Mouse (Mus musculus) CD4-positive, CD25-positive, alpha-beta regulatory T cell, adult 9 weeks (primary cell): Measurements from ENCODE around the gene Rhox3a2. TPM values are rescaled to one million over a fixed set of nuclear protein-coding genes. Genes with fewer than 3 reads are reported as not detected.

ENCODE experiments used
- polyA plus RNA-seq: library from polyadenylated mRNA; unstranded; fragments of 100-300 nt; shearing (Covaris generic); gene quantifications from one replicate; pipeline ENCODE4 v1.2.1, GENCODE M21; 2017

Gene Rhox3a2
- not detected for polyA plus RNA-seq

GRCm38 (mm10) chrX:37379728-37380127 is at the start of gene Rhox3a2:
Rhox3a2 (plus strand) TSS chrX:37380028.

GRCm38 (mm10) chrX:37390548-37390947 is 10.7 kb downstream of the Rhox3a2 start, which contains the start of gene Rhox4a2:
Rhox4a2 (plus strand) TSS chrX:37390848.

DNA sequence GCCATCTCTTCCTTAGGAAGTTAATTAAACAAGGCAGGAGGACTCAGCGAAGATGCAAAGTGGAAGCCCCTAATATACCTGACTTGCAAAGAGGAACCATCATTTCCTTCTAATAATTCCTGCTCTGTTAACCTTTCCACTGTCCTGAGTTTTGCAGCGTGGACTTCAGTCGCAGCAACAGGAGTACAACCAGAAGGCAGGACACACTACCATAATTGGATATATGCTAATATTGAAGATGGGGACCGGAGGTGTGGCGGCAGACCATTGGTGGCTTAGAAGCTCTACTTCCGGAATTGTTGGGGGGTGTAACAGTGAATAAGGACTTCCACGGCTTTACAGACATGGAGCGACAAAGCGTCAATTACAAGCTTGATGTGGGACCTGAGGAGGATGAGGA is 31.9 kb downstream of the Rhox3a2 start, which contains the start of gene Rhox2b:
Gene Rhox2b, plus strand, starts transcription at position 301 of the 400 bp plus-strand sequence.

GRCm38 (mm10) chrX:37432194-37432593 is 52.4 kb downstream of the Rhox3a2 start, which contains the start of gene Rhox4b:
Rhox4b (plus strand) TSS chrX:37432494.

Other genes starting within 250 kb of the Rhox3a2 start
- gene Akap14, start 211.2 kb upstream of the Rhox3a2 start, polyA plus RNA-seq = not detected
- 288 TPM for gene Ndufa1, start 188.9 kb upstream of the Rhox3a2 start, polyA plus RNA-seq
- gene Rnf113a1, start 188.8 kb upstream of the Rhox3a2 start, polyA plus RNA-seq = 14.2 TPM
- gene Gm9, start 169.0 kb upstream of the Rhox3a2 start, polyA plus RNA-seq = not detected
- gene Rhox1, start 157.8 kb upstream of the Rhox3a2 start, polyA plus RNA-seq = not detected
- not detected for gene Rhox2a, start 135.1 kb upstream of the Rhox3a2 start, polyA plus RNA-seq
- gene Rhox3a, start 130.1 kb upstream of the Rhox3a2 start, polyA plus RNA-seq = not detected
- gene Rhox4a, start 114.7 kb upstream of the Rhox3a2 start, polyA plus RNA-seq = not detected
- not detected for gene Rhox4a2, start 10.8 kb downstream of the Rhox3a2 start, polyA plus RNA-seq
- not detected for gene Rhox2b, start 32.0 kb downstream of the Rhox3a2 start, polyA plus RNA-seq
- not detected for gene Rhox4b, start 52.5 kb downstream of the Rhox3a2 start, polyA plus RNA-seq
- gene Rhox2c, start 73.7 kb downstream of the Rhox3a2 start, polyA plus RNA-seq = not detected
- not detected for gene Rhox3c, start 78.6 kb downstream of the Rhox3a2 start, polyA plus RNA-seq
- gene Rhox4c, start 100.3 kb downstream of the Rhox3a2 start, polyA plus RNA-seq = not detected
- gene Rhox2d, start 113.4 kb downstream of the Rhox3a2 start, polyA plus RNA-seq = not detected
- gene Rhox4d, start 134.3 kb downstream of the Rhox3a2 start, polyA plus RNA-seq = 0.17 TPM
- not detected for gene Rhox2e, start 150.4 kb downstream of the Rhox3a2 start, polyA plus RNA-seq
- not detected for gene Rhox3e, start 162.0 kb downstream of the Rhox3a2 start, polyA plus RNA-seq
- gene Rhox4e, start 177.4 kb downstream of the Rhox3a2 start, polyA plus RNA-seq = not detected
- not detected for gene Rhox2f, start 191.4 kb downstream of the Rhox3a2 start, polyA plus RNA-seq
- not detected for gene Rhox3f, start 201.0 kb downstream of the Rhox3a2 start, polyA plus RNA-seq
- gene Rhox4f, start 227.7 kb downstream of the Rhox3a2 start, polyA plus RNA-seq = not detected
- gene Rhox3g, start 248.6 kb downstream of the Rhox3a2 start, polyA plus RNA-seq = not detected